Comparison of ENCODE assay signal across 1 mouse cellular context in the genomic region with DNA sequence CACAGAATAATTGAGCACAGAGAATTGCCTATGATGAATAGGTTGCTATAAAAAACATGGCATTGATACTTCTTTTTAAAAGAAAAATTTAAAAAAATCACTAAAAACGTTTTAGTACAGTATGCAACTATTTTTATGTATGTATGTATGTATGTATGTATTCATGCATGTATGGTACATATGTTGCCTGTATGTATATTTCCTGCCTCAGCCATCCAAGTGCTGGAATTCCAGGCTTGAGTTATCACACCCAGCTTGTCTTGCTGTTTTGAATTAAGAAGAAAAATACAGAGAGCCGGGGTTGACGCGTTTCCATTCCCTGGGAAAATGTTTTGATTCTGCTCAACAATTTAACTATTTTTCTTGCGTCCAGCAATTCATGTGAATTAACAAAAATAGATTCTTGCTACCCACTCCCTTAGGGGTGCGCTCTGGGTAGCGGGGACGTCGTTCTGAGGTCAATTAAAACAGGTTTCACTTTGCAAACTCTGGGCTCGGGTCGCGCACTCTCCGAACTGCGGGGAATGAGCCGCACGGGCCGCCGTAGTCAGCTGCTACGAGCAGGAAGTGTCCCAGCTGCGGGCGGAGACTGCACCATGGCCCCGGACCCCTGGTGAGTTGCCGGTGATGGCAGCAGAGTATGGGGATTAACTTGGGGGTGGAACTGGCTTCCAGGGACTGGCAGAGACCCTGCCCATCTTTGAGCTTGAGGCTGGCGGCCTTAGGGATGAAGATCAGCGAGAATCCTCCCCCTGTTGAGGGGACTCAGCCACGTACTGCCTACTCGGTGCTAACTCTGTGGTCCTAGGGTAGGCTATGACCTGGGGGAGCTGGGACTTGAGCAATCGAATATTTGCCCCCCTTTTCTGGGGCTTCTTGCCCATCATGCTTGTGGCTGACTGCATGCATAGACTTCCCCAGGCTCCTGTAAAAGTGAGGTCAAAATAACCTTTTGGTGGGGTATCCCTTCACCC.
A peak's percentile ranks its signal among the peaks of the same experiment; 100 is the strongest.
TF ChIP-seq lines count a peak whose summit lies in the region.

A gene (plus strand): TSS at position 289 of the 974 bp plus-strand sequence.

TF ChIP-seq in MEL, 35 proteins besides CTCF, POLR2A, EP300 and RAD21 (continued from another document):
- TF ChIP-seq GABPA (IDR thresholded peaks at IDR 0.05; ENCODE audit: low read depth, low read length) (no peak), MEF2A (IDR thresholded peaks at IDR 0.05; ENCODE audit: extremely low read depth, insufficient replicate concordance, low read depth, low read length, poor library complexity, severe bottlenecking) (no peak), CHD1 (IDR thresholded peaks at IDR 0.05; ENCODE audit: low read depth, low read length) (no peak), SIN3A (IDR thresholded peaks at IDR 0.05; ENCODE audit: low read length) (peak; percentile 97), ZMIZ1 (IDR thresholded peaks at IDR 0.05; ENCODE audit: low read depth, low read length) (no peak), POLR2AphosphoS2 (IDR thresholded peaks at IDR 0.05; ENCODE audit: low read length) (no peak), MYC (IDR thresholded peaks at IDR 0.05; ENCODE audit: low read depth, low read length) (no peak), ZNF384 (IDR thresholded peaks at IDR 0.05; ENCODE audit: low read depth, low read length) (no peak), MAFK (IDR thresholded peaks at IDR 0.05; ENCODE audit: borderline replicate concordance, low read depth, low read length) (no peak), USF2 (IDR thresholded peaks at IDR 0.05; ENCODE audit: borderline replicate concordance in 1 of 2, insufficient read depth in 1 of 2, low read depth in 1 of 2, low read length in 2 of 2) (no peak), MAZ (IDR thresholded peaks at IDR 0.05; ENCODE audit: low read depth, low read length) (no peak), MAX (IDR thresholded peaks at IDR 0.05; ENCODE audit: low read length) (0 out of 2 replicates have a peak, but pooled peaks have one; percentile 3)
